Mouse (Mus musculus) adrenal gland, adult (tissue): Measurements from ENCODE around the gene Zeb2.

Experiments used
- DNase-seq, 2 experiments: peaks; one replicate each; pipeline ENCODE4 v3.0.0; 2022 to 2023; ENCODE audit warnings: low spot score in 1 of 2; ENCODE audit not compliant: inconsistent age in 2 of 2

The Zeb2 gene

DNA sequence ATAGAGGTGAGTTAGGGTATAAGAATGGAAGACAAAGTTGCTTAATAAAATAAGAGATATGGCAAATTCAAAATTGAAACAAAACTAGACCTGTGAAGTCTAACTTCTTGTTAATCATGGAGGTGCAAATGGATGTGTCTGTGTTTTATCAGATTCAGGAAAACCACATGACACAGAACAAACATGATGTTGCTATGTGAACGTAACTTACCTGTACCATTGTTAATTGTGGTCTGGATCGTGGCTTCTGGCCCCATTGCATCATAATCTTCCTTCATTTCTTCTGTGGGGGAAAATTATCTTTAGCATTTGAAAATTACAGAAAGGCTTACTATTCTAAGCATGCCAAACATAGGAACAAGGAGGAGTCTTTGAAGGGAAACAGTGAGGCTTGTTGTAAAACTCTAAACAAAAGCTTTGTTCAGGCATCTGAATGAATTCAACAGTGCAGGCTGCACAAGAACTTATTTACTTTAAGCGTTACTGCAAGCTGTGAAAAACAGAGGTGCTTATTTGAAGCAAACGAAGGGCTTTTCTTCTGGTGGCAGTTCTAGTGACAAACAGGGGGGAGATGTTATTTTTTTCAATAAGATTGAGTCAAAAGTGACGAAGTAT, 99.9 kb downstream of the Zeb2 start:
- no peak for DNase-seq

DNA sequence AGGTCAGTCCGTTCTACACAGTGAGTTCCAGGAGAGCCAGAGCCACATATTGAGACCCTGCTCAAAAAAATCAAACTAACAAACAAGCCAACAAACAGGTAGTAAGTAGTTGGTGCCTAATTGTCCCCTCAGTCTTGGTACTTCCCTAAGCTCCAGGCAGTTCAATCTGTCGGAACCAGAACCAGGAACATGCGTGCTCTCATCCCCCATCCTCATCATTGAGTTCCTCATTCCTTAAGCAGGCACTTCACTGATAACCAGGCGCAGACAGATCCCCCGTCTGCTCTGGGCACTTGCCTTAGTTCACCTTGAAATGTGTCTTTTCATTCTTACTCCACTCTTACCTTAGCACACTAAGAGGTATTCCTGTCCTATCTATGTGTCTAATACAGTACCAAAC, 103.9 kb downstream of the Zeb2 start:
- DNase-seq: no peak

DNA sequence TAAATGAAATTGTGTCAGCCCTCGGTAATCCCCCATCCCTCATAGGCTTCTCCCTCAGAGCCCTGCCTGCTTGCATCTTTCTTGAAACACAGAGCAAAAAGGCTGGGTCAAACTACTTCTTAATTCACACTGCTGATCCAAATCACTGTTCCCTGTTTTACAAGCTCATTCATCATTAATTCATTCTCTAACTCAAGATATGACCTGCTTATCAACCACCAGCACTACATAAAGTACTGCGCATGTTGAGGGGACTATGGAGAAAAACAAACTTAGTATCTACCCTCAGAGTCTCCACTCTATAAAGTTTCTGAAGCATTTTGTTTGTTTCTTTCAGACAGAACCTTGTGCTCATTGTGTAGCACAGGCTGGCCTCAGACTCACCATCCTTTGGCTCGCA, 104.5 kb downstream of the Zeb2 start:
- DNase-seq: no peak

DNA sequence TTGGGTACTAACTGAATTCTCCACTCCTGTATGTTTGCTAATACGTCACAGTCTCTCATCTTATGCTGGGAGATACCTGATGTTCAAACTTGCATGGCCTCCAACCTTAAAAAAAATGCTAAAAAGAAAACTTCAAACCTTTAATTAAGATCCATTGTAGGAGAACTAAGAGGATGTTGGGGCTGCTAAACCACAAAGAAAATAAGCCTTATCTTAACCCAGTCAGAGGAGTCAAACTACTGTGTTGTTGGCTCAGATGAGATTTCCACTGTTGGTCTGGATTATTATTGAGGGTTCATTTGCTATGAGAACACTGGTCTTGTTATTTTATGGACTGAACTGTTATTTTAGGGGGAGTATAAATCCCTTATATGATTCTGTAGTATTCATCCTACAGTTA, 106.5 kb downstream of the Zeb2 start:
- DNase-seq: no peak

DNA sequence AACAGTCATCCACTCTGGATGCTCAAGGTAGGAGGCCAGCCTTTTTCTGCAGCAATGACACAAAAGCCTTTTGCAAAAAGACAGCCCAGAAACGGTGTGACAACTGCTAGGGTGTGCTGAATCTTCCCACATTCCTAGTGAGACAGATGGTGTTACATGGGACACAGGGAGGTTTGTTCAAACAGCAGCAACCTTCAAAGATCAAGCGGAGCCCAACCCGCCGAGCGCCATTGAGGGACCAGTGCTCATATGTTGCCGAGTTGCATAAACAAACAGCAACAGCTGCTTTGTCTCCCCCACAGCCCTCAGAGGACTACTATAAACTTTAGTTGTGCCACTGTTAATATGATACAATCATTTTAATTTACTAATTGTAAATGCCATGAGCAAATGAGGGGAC, 117.3 kb downstream of the Zeb2 start:
- no peak for DNase-seq

DNA sequence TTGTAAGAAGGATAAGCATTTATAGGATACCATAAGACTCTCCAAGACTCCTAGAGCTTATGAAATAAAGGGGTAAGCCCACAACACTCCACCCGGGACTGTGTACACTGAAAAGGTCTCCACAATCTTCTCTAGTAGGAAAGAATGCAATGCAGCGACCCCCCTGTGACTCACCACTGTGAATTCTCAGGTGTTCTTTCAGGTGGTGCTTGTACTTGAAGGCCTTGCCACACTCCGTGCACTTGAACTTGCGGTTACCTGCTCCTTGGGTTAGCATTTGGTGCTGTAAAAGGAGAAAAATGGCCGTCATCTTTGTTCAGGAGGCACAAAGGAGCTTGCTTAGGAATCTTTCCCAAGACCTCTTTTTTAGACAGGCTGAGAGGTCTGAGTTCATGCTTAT, 118.5 kb downstream of the Zeb2 start:
- no peak for DNase-seq

DNA sequence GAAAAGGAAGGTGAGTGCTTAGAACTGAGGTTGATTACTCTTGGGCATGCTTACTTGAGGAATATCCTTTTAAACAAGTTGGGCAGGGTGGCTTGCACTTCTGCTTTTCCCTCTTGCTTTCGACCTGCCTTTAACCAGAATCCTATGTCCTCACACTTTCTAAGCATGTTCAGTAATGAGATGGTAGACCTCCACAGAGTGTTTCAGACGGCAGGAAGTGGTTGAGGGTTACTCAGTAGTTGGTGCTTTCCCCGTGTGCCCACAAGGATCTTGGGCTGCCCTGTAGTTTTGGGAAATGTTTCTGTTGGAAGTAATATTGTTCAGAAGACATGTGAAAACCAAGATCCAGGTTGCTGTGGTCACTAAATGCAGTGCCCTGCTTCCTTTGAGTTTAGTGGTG, 135.5 kb downstream of the Zeb2 start:
- DNase-seq: no peak

DNA sequence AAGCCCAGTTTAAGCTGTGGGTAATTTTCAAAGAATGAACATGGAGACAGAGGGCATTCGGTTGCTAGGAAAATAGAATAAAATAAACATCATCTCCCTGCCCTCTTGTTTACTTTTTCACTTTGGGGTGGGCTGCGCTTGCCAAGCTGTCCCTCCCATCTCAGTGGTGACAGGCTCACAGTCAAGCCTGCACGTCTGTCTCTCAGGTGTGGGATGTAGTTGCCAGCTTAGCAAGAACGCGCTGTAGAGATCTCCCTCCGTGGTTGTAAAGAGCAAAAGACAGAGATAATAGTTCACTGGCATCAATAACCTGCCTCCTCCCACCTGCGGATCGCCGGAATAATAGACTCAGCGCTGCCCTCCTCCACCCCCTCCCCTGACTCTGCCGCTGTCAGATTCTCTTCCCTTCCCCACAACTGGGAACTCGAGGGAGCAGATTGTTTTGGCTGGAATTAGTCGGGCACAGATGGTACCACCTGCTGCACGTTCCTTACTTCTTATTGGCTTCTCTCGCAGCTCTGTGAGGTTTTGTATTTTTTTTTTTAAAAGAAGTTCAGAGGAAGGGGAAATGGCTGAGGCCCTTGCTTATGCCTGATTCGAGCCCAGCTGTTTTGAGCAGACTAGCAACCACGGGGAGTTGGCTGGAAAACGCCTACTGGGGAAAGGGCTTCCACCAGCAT, 138.0 kb downstream of the Zeb2 start:
- DNase-seq: peak in 1 of 2 experiments; percentile 51

DNA sequence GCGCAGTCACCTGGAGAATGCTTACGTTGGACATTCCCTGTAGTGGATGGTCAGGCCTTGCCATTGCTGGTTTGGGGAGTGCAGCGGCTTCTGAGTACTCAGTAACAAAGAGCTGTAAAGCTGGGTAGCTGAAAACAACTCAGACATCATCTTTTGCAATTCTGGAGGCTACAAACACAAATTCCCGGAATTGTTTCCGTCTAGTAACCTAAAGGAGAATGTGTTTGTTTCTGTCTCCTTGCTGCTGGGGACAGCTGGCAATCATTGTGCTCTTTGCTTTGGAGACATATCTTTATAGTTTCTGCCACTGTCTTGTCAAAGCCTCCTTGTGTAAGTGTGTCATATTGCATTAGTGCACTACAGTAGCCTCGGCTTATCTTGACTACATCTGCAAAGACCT, 139.2 kb downstream of the Zeb2 start:
- no peak for DNase-seq

DNA sequence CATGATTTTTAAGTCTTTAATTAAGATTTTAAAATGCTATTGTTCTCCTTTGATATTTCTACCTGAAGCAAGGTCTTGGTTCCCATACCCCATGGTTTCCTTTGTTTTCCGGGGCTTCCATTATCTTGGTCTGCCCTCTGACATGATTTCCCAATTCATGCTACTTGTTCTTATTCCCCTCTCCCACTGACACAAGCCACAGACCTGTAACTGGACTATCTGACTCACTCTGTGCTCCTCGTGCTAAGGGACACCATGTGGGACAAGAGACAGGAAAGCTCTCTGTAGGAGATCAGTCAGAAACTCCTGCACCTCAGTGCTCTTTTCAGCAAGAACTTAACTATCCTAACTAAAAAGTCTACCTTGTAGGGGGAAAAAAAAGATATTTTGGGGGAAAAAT, 139.6 kb downstream of the Zeb2 start:
- peak in 1 of 2 experiments; percentile 55 for DNase-seq

DNA sequence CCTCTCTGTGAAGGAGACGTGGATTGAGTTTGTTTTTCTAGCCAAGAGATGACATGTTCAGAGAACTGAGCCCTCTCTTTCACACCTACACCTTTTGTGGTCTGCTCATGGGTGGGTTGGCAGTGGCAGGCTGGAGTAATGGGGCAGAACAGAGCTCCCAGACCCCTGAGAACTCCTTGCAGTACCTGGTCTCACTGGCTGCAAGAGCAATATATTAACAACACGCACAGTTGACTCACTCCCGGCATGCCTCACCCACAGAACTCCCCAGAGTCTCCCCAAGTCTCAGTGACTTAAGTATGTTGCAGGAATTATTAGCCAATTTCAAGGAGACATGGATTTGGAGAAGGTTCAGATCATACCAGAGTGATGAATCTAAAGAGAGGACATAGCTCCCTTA, 140.1 kb downstream of the Zeb2 start:
- DNase-seq: peak in 1 of 2 experiments; percentile 54

DNA sequence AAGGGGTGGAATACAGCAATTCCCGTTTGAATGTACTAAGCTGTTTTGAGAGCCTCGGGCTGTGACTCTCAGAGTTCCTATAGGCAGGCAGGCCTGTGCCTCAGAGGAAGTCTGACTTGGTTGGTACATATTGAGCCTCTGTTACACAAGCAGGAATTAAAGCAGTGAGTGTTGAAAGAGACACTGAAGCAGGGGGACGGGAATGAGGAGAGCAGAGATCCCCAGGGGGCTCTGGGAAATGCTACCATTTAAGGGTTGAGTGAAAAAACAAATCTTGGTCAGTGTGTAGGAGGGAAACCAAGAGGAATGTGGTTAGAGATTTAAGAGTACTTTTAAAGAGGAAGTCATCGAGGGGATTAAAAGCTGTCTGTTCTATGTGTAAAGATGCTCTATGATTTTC, 140.7 kb downstream of the Zeb2 start:
- DNase-seq: no peak

DNA sequence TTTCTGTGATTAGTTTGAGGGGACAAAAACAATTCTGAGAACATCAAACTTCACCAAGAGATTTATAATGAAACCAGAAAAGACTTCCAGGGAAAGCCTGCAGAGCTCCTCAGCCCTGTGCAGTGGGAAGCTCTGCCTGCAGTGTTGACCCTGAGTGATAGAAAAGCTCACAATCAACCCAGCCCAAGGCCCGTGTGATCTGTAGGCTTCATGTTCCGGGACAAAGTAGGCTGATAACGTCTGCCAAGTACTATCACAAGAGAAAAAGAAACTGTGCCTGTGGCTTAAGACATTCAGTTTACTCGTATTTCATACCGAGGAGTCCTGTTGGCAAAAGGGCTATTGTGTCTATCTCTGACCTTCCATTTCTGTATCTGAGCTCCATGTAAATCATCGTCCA, 143.4 kb downstream of the Zeb2 start:
- DNase-seq: peak; percentile 68 to 79

DNA sequence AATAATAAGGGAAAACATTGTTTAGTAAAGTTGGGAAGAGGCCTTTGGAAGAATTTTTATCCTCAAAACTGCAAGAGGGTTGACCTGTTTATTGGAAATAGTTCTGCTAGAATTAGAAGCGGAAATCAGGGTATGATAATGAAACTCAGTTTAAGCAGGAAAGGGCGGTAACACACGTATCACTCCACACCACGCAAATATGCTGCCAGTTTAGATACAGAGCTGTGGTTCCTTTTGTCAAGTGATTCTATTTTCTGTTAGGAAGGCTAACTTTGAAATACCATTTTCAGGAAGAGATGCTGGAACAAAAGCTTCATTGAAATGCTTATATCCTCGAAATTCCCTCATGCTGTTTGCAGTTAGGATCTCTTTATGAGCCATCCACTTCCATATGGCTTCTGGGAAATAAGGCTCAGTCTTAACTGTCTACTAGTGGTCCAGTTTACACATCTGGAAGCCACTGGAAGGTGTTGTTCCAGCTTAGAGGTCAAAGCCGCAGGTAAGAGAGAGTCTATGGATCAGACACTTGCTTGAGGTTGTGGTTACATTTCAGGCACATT, 147.0 kb downstream of the Zeb2 start:
- DNase-seq: no peak

DNA sequence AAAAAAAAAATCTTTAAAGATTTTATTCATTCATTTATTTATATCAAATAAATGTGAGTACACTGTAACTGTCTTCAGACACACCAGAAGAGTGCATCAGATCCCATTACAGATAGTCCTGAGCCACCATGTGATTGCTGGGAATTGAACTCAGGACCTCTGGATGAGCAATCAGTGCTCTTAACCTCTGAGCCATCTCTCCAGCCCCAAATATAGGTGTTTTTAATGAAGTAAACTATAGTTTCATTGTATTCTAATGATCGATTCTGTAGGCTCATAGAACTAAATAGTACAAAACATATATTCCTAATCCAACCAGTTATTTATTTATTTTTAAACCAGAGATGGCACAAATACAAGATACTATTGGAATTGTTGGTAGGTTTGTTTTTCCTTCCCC, 147.6 kb downstream of the Zeb2 start:
- DNase-seq: no peak

DNA sequence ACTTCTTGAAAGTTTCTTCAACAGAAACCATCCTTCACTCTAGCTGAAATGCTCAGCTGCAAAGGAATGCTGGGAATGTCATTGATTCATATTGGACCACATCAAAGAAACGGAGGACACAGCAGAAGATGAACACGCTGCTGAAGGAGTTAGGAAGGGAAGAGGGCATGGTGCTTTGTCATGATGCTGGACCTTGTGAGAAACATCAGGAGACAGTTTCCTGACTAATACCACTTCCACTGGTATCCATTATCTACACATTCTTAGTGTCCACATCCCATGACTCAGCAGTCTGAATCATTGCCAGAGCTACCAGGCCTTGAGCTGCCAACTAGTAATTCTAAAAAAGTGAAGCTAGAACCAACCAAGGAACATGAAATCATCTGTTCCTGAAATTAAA, 148.0 kb downstream of the Zeb2 start:
- DNase-seq: peak; percentile 90 to 96

DNA sequence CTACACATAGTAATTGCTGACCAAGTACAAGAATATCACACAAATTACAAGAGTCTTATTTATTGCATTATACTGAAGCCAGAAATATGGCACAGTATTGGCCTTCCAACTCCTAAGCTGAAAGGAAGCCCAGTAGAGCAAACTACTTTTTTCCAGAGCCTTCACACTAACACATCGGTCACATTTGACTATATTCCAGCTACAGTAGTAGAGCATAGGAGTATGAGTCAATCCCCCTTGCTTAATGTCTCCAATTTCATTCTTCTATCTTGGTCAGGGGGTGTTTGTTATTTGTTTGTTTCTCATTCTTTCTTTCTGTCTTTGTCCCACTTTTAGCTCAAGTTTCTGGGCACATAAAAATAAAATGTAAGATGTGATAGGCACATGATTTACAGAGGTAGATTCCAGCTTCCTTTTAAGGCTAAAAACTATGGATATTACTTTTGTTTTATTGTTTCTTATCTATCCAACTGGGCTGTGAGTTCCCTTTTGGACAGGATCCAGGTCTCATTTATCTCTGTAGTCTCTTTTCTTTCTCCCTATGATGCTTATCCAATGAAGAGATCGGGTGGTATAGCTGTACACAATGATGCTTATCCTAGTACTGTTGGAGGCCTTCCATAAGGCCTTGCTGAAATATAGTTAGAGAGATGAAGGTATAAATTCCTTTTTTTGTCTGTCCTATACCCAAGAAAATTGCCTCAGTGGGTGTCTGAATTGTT, 151.2 kb downstream of the Zeb2 start:
- no peak for DNase-seq

DNA sequence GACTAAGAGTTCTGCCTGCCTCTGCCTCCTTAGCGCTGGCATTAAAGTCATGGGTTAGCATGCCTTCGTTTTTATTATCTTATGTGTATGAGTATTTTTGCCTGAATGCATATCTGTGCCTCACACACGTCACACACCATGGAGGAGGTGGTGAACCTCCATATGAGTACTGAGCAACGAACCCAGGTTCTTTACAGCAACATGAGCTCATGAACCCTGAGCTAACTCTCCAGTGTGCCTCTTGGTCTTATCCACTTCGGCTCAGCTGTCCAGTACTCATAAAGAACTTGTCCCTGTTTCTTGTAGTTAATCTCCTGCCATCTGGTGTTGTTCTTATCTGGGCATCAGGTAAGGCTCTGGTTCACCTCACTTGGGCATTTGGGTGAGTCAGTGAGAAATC, 154.6 kb downstream of the Zeb2 start:
- DNase-seq: no peak

DNA sequence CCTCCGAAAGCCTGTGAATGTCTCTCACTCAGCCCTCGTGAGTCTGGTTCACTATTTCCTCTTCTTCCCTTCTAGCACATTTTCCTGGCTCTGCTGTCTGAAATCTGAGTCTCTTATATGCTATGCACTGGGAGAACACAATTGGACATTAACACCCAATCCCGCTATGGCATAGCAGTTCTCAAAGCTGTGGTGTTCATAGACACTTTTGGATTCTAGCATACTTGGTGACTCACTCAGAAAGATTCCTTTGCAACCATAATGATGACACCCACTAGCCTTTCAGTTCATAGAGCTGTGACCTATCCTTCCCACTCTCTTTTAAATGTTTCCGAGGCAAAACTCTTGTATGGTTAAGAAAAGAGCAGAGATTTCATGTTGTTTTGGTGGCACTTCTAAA, 156.0 kb downstream of the Zeb2 start:
- DNase-seq: no peak

DNA sequence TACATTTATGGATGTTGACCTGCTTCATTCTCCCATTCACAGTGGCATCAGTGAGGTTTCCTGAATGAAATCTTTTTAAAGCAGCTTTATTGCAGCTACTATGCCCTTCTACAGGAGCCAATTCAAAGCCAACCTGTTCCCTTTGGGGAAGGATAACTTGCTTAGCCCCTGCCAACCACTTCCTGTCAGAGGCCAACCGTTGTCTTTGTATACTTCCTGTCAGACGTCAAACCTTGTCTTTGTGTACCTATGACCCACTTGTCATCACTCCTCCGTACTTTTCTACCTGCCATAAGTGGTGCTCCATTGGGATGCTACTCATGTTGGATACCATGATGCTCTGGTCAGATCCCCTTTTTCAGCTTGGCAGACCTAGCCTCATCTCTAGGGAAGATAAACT, 156.6 kb downstream of the Zeb2 start:
- DNase-seq: no peak

DNA sequence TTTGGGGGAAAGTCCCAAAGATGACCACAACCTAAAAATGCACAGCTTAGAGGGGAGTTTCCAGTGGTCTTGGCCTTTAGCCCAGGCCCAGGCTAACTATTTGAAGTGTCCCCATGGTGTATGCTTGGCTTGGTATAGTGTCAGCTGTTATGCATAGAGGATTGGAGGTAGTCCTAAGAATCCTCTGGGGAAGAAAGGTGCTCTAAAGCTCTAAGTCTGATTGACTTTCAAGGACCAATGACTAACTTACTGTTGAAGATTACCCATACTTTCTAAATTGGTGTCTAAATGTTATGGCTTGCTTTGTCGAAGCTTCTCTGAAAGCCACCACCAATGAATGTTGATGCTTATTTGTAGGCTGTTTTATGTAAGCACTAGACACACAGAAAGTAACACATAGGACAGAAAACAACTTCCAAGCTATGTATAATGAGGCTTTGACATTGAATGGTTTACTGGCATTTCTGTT, 159.8 kb downstream of the Zeb2 start:
- no peak for DNase-seq

DNA sequence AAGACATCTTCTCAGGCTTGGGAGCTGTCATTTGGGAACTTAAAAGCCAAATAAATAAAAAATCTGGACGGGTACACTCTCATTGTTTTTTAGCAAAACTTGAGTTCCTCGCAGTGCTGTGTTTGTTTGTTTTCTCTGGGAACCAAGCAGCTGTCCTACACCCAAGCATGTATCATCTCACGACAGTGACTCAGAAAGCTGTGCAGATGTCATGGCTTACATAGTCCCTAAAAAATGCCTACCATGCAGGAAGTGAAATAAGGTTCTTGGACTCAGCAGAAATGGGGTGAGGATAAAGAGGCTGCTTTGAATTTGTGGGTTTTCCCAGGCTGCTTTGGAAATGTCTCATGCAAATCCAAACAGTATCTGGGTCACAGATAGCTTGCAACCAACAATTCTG, 161.0 kb downstream of the Zeb2 start:
- peak in 1 of 2 experiments; percentile 77 for DNase-seq
